Mouse (Mus musculus): ENCODE results near the gene Epha8. TPM values are rescaled to one million over a fixed set of nuclear protein-coding genes. Genes with fewer than 3 reads are reported as not detected.

Epha8 gene
- total and polyA plus RNA-seq, 3 experiments, result not detected

GRCm38 (mm10) chr4:136912841-136913240 is 43.8 kb downstream of the Epha8 start:
- Histone ChIP-seq H3K9ac (ENCODE audit: insufficient read depth, low read depth) (no peak overlapping the region), H3K27ac (ENCODE audit: insufficient read depth, low read depth) (no peak overlapping the region), H3K79me2 (replicated peaks; ENCODE audit: control insufficient read depth, extremely low read depth, insufficient read depth, poor library complexity, severe bottlenecking) (no peaks in the 10 kb centered on the region), H3K4me1 (ENCODE audit: control insufficient read depth in 1 of 2, insufficient read depth in 2 of 2) (0 out of 4 replicates have a peak, but pooled peaks cover 0 to 2% of the 10 kb centered on the region in 2 experiments), H3K4me3 (replicated peaks in 1 of 3; ENCODE audit: low read depth in 2 of 3, low read length in 2 of 3, poor library complexity in 1 of 3) (no peak overlapping the region), H3K9me3 (replicated peaks; ENCODE audit: low read length) (no peaks in the 10 kb centered on the region), H3K27me3 (replicated peaks) (peaks cover 90% of the 10 kb centered on the region), H3K4me2 (ENCODE audit: insufficient read depth, low read depth, poor library complexity, severe bottlenecking) (no peak overlapping the region), H3K36me3 (replicated peaks in 1 of 2; ENCODE audit: control insufficient read depth in 1 of 2, insufficient read depth in 1 of 2, low read length in 1 of 2) (no peaks in the 10 kb centered on the region)
- TF ChIP-seq RCOR1 (conservative IDR thresholded peaks at IDR 0.05; ENCODE audit: low read depth, low read length) (no peak), UBTF (IDR thresholded peaks at IDR 0.05; ENCODE audit: low read depth, low read length) (no peak), JUND (conservative IDR thresholded peaks at IDR 0.05; ENCODE audit: low read depth, low read length) (no peak), ZNF384 (IDR thresholded peaks at IDR 0.05; ENCODE audit: low read depth, low read length) (no peak), CHD1 (IDR thresholded peaks at IDR 0.05; ENCODE audit: low read depth, low read length) (no peak), NRF1 (IDR thresholded peaks at IDR 0.05; ENCODE audit: low read depth, low read length) (no peak), EP300 (IDR thresholded peaks at IDR 0.05; ENCODE audit: low read length) (no peak), HCFC1 (IDR thresholded peaks at IDR 0.05; ENCODE audit: low read depth, low read length) (no peak), GABPA (IDR thresholded peaks at IDR 0.05; ENCODE audit: insufficient replicate concordance, low read depth, low read length) (no peak), JUN (IDR thresholded peaks at IDR 0.05; ENCODE audit: insufficient read depth, low read depth, low read length) (no peak), RAD21 (IDR thresholded peaks at IDR 0.05; ENCODE audit: low read depth, low read length) (no peak)
- dilution Hi-C loops (cut with MboI; ENCODE audit: extremely low pct_ligation_motif_present, extremely low pct_unique_long_range_greater_than_20kb, low sequenced_read_pairs) (no loop called here), in situ Hi-C loops (cut with MboI; ENCODE audit: low pct_ligation_motif_present, low pct_unique_long_range_greater_than_20kb, low sequenced_read_pairs) (no loop called here)
- DNase-seq (ENCODE audit: extremely low read depth), result no peak

GRCm38 (mm10) chr4:136911804-136912203 is 44.8 kb downstream of the Epha8 start:
- dilution Hi-C loops (cut with MboI; ENCODE audit: extremely low pct_ligation_motif_present, extremely low pct_unique_long_range_greater_than_20kb, low sequenced_read_pairs), result no loop called here
- DNase-seq (ENCODE audit: extremely low read depth), result no peak
- Histone ChIP-seq H3K27me3 (replicated peaks) (peaks cover 89% of the 10 kb centered on the region), H3K4me2 (ENCODE audit: insufficient read depth, low read depth, poor library complexity, severe bottlenecking) (no peak overlapping the region), H3K36me3 (replicated peaks in 1 of 2; ENCODE audit: control insufficient read depth in 1 of 2, insufficient read depth in 1 of 2, low read length in 1 of 2) (no peaks in the 10 kb centered on the region), H3K27ac (ENCODE audit: insufficient read depth, low read depth) (no peak overlapping the region), H3K79me2 (replicated peaks; ENCODE audit: control insufficient read depth, extremely low read depth, insufficient read depth, poor library complexity, severe bottlenecking) (no peaks in the 10 kb centered on the region), H3K4me3 (replicated peaks in 1 of 3; ENCODE audit: low read depth in 2 of 3, low read length in 2 of 3, poor library complexity in 1 of 3) (no peak overlapping the region), H3K9ac (ENCODE audit: insufficient read depth, low read depth) (no peak overlapping the region), H3K4me1 (ENCODE audit: control insufficient read depth in 1 of 2, insufficient read depth in 2 of 2) (0 out of 4 replicates have a peak, but pooled peaks cover 0 to 2% of the 10 kb centered on the region in 2 experiments), H3K9me3 (replicated peaks; ENCODE audit: low read length) (peaks cover 3% of the 10 kb centered on the region)
- in situ Hi-C loops (cut with MboI; ENCODE audit: low pct_ligation_motif_present, low pct_unique_long_range_greater_than_20kb, low sequenced_read_pairs), result no loop called here
- TF ChIP-seq MXI1 (IDR thresholded peaks at IDR 0.05; ENCODE audit: low read depth, low read length) (no peak), POLR2A (IDR thresholded peaks at IDR 0.05; ENCODE audit: low read depth, low read length) (no peak), HCFC1 (IDR thresholded peaks at IDR 0.05; ENCODE audit: low read depth, low read length) (no peak), TCF12 (IDR thresholded peaks at IDR 0.05; ENCODE audit: low read depth, low read length) (no peak), GABPA (IDR thresholded peaks at IDR 0.05; ENCODE audit: insufficient replicate concordance, low read depth, low read length) (no peak), ETS1 (conservative IDR thresholded peaks at IDR 0.05; ENCODE audit: low read depth, low read length) (no peak), PAX5 (IDR thresholded peaks at IDR 0.05; ENCODE audit: low read length) (no peak), ZKSCAN1 (IDR thresholded peaks at IDR 0.05; ENCODE audit: borderline replicate concordance, low read depth, low read length) (no peak), EP300 (IDR thresholded peaks at IDR 0.05; ENCODE audit: low read length) (no peak), ZC3H11A (IDR thresholded peaks at IDR 0.05; ENCODE audit: low read depth, low read length) (no peak), ZNF384 (IDR thresholded peaks at IDR 0.05; ENCODE audit: low read depth, low read length) (no peak), POLR2AphosphoS2 (IDR thresholded peaks at IDR 0.05; ENCODE audit: low read depth, low read length) (no peak), USF2 (conservative IDR thresholded peaks at IDR 0.05; ENCODE audit: low read depth, low read length) (no peak)
